In genomic region chr2:160148936-160149335, GRCm38 (mm10) we compare ENCODE assay signal across 17 mouse cellular contexts.
DNase-seq lines count a peak whose midpoint lies in the region; TF ChIP-seq lines count a peak whose summit lies in the region.
"Had no signal": no experiment of that assay in that cellular context is flagged by ENCODE, and none has a peak within 500 bp of the region (broad histone marks: within the 10 kb centered on the region; RNA-seq: fewer than 3 reads in every experiment).

No protein-coding gene starts in this region.

- TF ChIP-seq EP300 in CH12.LX (IDR thresholded peaks at IDR 0.05; ENCODE audit: low read length) = no peak

- no peak overlapping the region for H3K4me3 ChIP-seq in CH12.LX (replicated peaks in 1 of 3; ENCODE audit: low read depth in 2 of 3, low read length in 2 of 3, poor library complexity in 1 of 3)
- 0 out of 4 replicates have a peak overlapping the region, but pooled peaks of 1 of the 2 experiments have one; percentile 21 for H3K4me3 ChIP-seq in ES-E14 (ENCODE audit: insufficient read depth in 1 of 2, low read depth in 1 of 2, low read length in 2 of 2, poor library complexity in 1 of 2, severe bottlenecking in 1 of 2)
- H3K4me3 ChIP-seq: embryonic facial prominence, embryonic 13.5 days; embryonic facial prominence, embryonic 15.5 days; erythroblast, embryonic 14.5 days; forebrain, embryonic 10.5 days; forebrain, embryonic 12.5 days had no signal

- no peak overlapping the region for H3K4me2 ChIP-seq in CH12.LX (ENCODE audit: insufficient read depth, low read depth, poor library complexity, severe bottlenecking)
- H3K4me2 ChIP-seq: embryonic facial prominence, embryonic 13.5 days; embryonic facial prominence, embryonic 15.5 days; forebrain, embryonic 12.5 days had no signal

- DNase-seq in CH12.LX (ENCODE audit: extremely low read depth) = no peak
- DNase-seq in ES-E14 (ENCODE audit: low read depth, low spot score) = no peak
- DNase-seq in ZHBTc4 (ENCODE audit: low read depth, low spot score) = peak; percentile 5
- no peak for DNase-seq in heart, adult 9 months (ENCODE audit: low spot score in 2 of 2)
- no peak for DNase-seq in adrenal gland, adult 8-10 months
- DNase-seq: adrenal gland, adult 2 months; adrenal gland, postnatal 14 days; adrenal gland, postnatal 36 days; B cell, adult 2 months; cerebellum, adult 11-12 months; cerebellum, adult 2 months; cerebellum, adult 9-10 months had no signal

- H3K4me1 ChIP-seq in CH12.LX (ENCODE audit: control insufficient read depth in 1 of 2, insufficient read depth in 2 of 2) (no peaks in the 10 kb centered on the region), ES-E14 (ENCODE audit: control insufficient read depth in 2 of 2, insufficient read depth in 2 of 2, low read length in 2 of 2, poor library complexity in 1 of 2) (no peaks in the 10 kb centered on the region)
- H3K4me1 ChIP-seq: embryonic facial prominence, embryonic 13.5 days; forebrain, embryonic 10.5 days; forebrain, embryonic 12.5 days had no signal

- H3K9ac ChIP-seq in CH12.LX (ENCODE audit: insufficient read depth, low read depth) (no peak overlapping the region), ES-E14 (ENCODE audit: insufficient read depth, low read depth, low read length, poor library complexity, severe bottlenecking) (no peak overlapping the region)
- H3K9ac ChIP-seq: embryonic facial prominence, embryonic 13.5 days; embryonic facial prominence, embryonic 15.5 days; forebrain, embryonic 12.5 days had no signal

- TF ChIP-seq POLR2A in CH12.LX (IDR thresholded peaks at IDR 0.05; ENCODE audit: low read depth, low read length) = no peak

- peaks cover 13% of the 10 kb centered on the region for H3K27me3 ChIP-seq in CH12.LX (replicated peaks)
- H3K27me3 ChIP-seq: embryonic facial prominence, embryonic 13.5 days; embryonic facial prominence, embryonic 15.5 days; forebrain, embryonic 12.5 days had no signal

- dilution Hi-C loops in CH12.LX (cut with MboI; ENCODE audit: extremely low pct_ligation_motif_present, extremely low pct_unique_long_range_greater_than_20kb, low sequenced_read_pairs) = no loop called here

- H3K79me2 ChIP-seq in CH12.LX (replicated peaks; ENCODE audit: control insufficient read depth, extremely low read depth, insufficient read depth, poor library complexity, severe bottlenecking) = no peaks in the 10 kb centered on the region

- TF ChIP-seq CTCF in CH12.LX (conservative IDR thresholded peaks at IDR 0.05 in 1 of 2, IDR thresholded peaks at IDR 0.05 in 1 of 2; ENCODE audit: low read depth in 2 of 2, low read length in 2 of 2) = no peak

- H3K9me3 ChIP-seq in CH12.LX (replicated peaks; ENCODE audit: low read length) (no peaks in the 10 kb centered on the region), ES-E14 (ENCODE audit: control insufficient read depth, insufficient read depth, low read depth, low read length) (no peaks in the 10 kb centered on the region)
- H3K9me3 ChIP-seq: embryonic facial prominence, embryonic 13.5 days; embryonic facial prominence, embryonic 15.5 days; forebrain, embryonic 10.5 days; forebrain, embryonic 12.5 days had no signal

- no peak for TF ChIP-seq RAD21 in CH12.LX (IDR thresholded peaks at IDR 0.05; ENCODE audit: low read depth, low read length)

- no peak overlapping the region for H3K27ac ChIP-seq in CH12.LX (ENCODE audit: insufficient read depth, low read depth)
- no peak overlapping the region for H3K27ac ChIP-seq in ES-E14 (ENCODE audit: insufficient read depth, low read depth, low read length, poor library complexity, severe bottlenecking)
- H3K27ac ChIP-seq: embryonic facial prominence, embryonic 13.5 days; embryonic facial prominence, embryonic 15.5 days; forebrain, embryonic 10.5 days; forebrain, embryonic 12.5 days had no signal

- in situ Hi-C loops in CH12.LX (cut with MboI; ENCODE audit: low pct_ligation_motif_present, low pct_unique_long_range_greater_than_20kb, low sequenced_read_pairs) (no loop called here), ES-E14 (cut with MboI; ENCODE audit: low sequenced_read_pairs in 2 of 2, unreplicated experiment in 2 of 2) (no loop called here)

- H3K36me3 ChIP-seq in CH12.LX (replicated peaks in 1 of 2; ENCODE audit: control insufficient read depth in 1 of 2, insufficient read depth in 1 of 2, low read length in 1 of 2) (no peaks in the 10 kb centered on the region), ES-E14 (ENCODE audit: control insufficient read depth, insufficient read depth, low read length, poor library complexity, severe bottlenecking) (no peaks in the 10 kb centered on the region)
- H3K36me3 ChIP-seq: embryonic facial prominence, embryonic 13.5 days; embryonic facial prominence, embryonic 15.5 days; forebrain, embryonic 10.5 days; forebrain, embryonic 12.5 days had no signal

TF ChIP-seq in CH12.LX, 34 proteins besides CTCF, POLR2A, EP300 and RAD21:
- TF ChIP-seq MAFK (IDR thresholded peaks at IDR 0.05; ENCODE audit: insufficient replicate concordance, low read length) = peak; percentile 62
- no peak for TF ChIP-seq USF1 (IDR thresholded peaks at IDR 0.05; ENCODE audit: low read depth, low read length)

TF ChIP-seq in ES-E14, 5 proteins besides CTCF, POLR2A, EP300 and RAD21:
- TF ChIP-seq ZNF384 (IDR thresholded peaks at IDR 0.05; ENCODE audit: low read depth, low read length) (no peak), MAFK (IDR thresholded peaks at IDR 0.05; ENCODE audit: insufficient read depth, low read depth, low read length) (peak; percentile 92)
TF ChIP-seq in ES-E14: peak in this region for 1.
